Mouse (Mus musculus): ENCODE measurements around the gene Gnpnat1. TPM values are rescaled to one million over a fixed set of nuclear protein-coding genes. Genes with fewer than 3 reads are reported as not detected.
"Not testable (repeated sequence)": the region's sequence is repeated elsewhere in the genome, so short reads cannot be mapped to it uniquely, and the experiment has no call there.

Gene Gnpnat1
- 9.9 and 16.2 TPM in 2 replicates for polyA plus RNA-seq (2011; ENCODE audit: insufficient read depth, insufficient read length, low replicate concordance, missing spikeins)

DNA sequence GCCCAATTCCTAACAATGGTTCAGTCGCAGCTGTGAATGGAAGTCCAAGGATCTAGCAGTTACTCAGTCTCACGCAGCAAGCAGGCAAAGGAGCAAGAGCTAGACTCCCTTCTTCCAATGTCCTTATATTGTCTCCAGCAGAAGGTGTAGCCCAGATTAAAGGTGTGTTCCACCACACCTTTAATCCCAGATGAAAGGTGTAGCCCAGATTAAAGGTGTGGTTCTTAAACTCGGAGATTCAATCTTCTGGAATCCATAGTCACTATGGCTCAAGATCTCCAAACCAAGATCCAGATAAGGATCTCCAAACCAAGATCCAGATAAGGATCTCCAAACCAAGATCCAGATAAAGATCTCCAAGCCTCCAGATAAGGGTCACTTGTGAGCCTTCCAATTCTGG, at the start of gene Gnpnat1:
Gnpnat1 (minus strand) TSS at position 101 of the 400 bp plus-strand sequence.
- H3K27ac ChIP-seq (ENCODE audit: control insufficient read depth, insufficient read depth, low read depth, low read length, poor library complexity); H3K4me3 ChIP-seq (replicated peaks; ENCODE audit: control insufficient read depth, low read depth, low read length); H3K4me1 ChIP-seq (ENCODE audit: control insufficient read depth, insufficient read depth, low read length): not testable (repeated sequence)
- 82% methylated on average over 2 of the region's 3 CpGs for WGBS

DNA sequence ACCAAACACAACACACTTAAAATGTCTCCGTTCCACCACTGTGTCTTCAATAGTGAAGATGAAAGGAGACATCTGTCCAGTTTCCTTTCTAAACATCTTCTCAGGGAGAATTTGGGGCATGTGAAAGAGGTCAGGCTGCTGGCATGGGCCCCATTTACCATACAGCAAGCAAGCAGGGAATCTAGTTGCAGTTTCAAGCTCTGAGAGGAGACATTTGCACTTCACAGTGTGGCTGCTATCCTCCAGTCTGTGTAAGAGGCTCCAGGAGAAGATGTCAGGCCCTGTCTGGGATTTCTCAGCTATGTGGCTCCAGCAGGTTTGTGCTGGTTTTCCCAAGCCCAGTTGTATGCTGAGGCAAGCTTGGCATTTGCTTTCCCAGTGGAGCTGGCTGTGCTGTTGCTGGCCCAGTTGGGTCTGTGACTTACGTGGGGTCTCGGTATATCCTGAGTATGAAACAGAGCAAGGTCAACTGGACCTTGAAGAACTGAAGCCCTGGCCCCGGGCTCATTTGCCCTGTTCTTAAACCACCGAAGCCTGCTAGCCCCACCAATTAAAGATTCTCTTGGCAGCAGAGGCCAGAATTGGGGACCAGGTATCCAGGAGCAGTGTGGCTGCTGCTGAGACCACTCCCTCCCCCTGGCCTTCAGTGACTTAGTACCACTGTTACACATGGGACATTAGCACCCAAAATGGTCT, 49.0 kb upstream of the Gnpnat1 start:
- 83% methylated on average over 5 of the region's 5 CpGs for WGBS
- no peak overlapping the region for H3K27ac ChIP-seq (ENCODE audit: control insufficient read depth, insufficient read depth, low read depth, low read length, poor library complexity)
- H3K4me1 ChIP-seq (ENCODE audit: control insufficient read depth, insufficient read depth, low read length): no peaks in the 10 kb centered on the region
- no peak overlapping the region for H3K4me3 ChIP-seq (replicated peaks; ENCODE audit: control insufficient read depth, low read depth, low read length)
- TF ChIP-seq POLR2A (IDR thresholded peaks at IDR 0.05; ENCODE audit: borderline replicate concordance, control insufficient read depth, low read depth, low read length) (no peak), CTCF (IDR thresholded peaks at IDR 0.05; ENCODE audit: control insufficient read depth, insufficient read depth, low read length) (no peak)

DNA sequence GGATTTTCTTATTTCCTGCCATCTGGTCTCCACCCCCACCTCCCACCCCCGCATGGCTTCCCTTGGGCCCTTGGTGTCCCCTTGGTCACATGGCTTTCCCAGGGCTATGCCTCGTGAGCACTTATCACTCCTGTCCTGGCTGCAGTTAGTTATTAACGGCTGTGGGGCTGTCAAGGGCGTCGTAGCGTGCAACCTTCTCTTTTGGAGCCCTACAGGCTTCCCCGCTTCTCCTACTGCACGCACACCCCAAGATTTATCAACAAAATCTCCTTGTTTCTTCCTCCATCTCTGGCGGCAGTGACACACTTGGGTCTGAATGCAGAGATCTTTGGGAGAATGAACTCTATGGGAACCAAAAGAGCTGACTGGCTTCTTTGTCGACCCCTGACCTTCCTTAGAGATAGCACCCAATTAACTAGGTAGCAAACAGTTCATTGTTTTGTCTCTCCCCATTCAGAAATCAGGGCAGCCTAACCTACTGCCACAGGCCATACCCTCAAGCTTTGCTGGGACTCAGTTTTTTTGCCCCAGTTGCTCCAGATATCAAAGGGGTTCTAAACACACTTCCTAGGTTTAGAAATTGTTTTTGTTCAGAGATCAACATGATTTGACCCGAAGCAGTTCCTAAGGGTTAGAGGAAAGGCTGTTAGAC, 48.3 kb upstream of the Gnpnat1 start:
- 34% methylated on average over 11 of the region's 11 CpGs for WGBS
- no peak overlapping the region for H3K27ac ChIP-seq (ENCODE audit: control insufficient read depth, insufficient read depth, low read depth, low read length, poor library complexity)
- TF ChIP-seq CTCF (IDR thresholded peaks at IDR 0.05; ENCODE audit: control insufficient read depth, insufficient read depth, low read length) (no peak), POLR2A (IDR thresholded peaks at IDR 0.05; ENCODE audit: borderline replicate concordance, control insufficient read depth, low read depth, low read length) (no peak)
- no peak overlapping the region for H3K4me3 ChIP-seq (replicated peaks; ENCODE audit: control insufficient read depth, low read depth, low read length)
- no peaks in the 10 kb centered on the region for H3K4me1 ChIP-seq (ENCODE audit: control insufficient read depth, insufficient read depth, low read length)

- no peak overlapping the region for H3K27ac ChIP-seq (ENCODE audit: control insufficient read depth, insufficient read depth, low read depth, low read length, poor library complexity)
- H3K4me1 ChIP-seq (ENCODE audit: control insufficient read depth, insufficient read depth, low read length): no peaks in the 10 kb centered on the region
- no peak overlapping the region for H3K4me3 ChIP-seq (replicated peaks; ENCODE audit: control insufficient read depth, low read depth, low read length)
- WGBS: 57% methylated on average over 4 of the region's 4 CpGs
- no peak for TF ChIP-seq POLR2A (IDR thresholded peaks at IDR 0.05; ENCODE audit: borderline replicate concordance, control insufficient read depth, low read depth, low read length)
- no peak for TF ChIP-seq CTCF (IDR thresholded peaks at IDR 0.05; ENCODE audit: control insufficient read depth, insufficient read depth, low read length)
Measured at GRCm38 (mm10) chr14:45452148-45452547, 47.4 kb upstream of the Gnpnat1 start.

GRCm38 (mm10) chr14:45451090-45451489, 46.4 kb upstream of the Gnpnat1 start:
- Histone ChIP-seq H3K4me1 (ENCODE audit: control insufficient read depth, insufficient read depth, low read length) (no peaks in the 10 kb centered on the region), H3K27ac (ENCODE audit: control insufficient read depth, insufficient read depth, low read depth, low read length, poor library complexity) (no peak overlapping the region), H3K4me3 (replicated peaks; ENCODE audit: control insufficient read depth, low read depth, low read length) (no peak overlapping the region)
- no peak for TF ChIP-seq CTCF (IDR thresholded peaks at IDR 0.05; ENCODE audit: control insufficient read depth, insufficient read depth, low read length)
- TF ChIP-seq POLR2A (IDR thresholded peaks at IDR 0.05; ENCODE audit: borderline replicate concordance, control insufficient read depth, low read depth, low read length): no peak
- WGBS: 32% methylated on average over 2 of the region's 2 CpGs

- no peaks in the 10 kb centered on the region for H3K4me1 ChIP-seq (ENCODE audit: control insufficient read depth, insufficient read depth, low read length)
- no peak overlapping the region for H3K4me3 ChIP-seq (replicated peaks; ENCODE audit: control insufficient read depth, low read depth, low read length)
- no peak overlapping the region for H3K27ac ChIP-seq (ENCODE audit: control insufficient read depth, insufficient read depth, low read depth, low read length, poor library complexity)
- 78% methylated on average over 3 of the region's 3 CpGs for WGBS
- TF ChIP-seq POLR2A (IDR thresholded peaks at IDR 0.05; ENCODE audit: borderline replicate concordance, control insufficient read depth, low read depth, low read length) (no peak), CTCF (IDR thresholded peaks at IDR 0.05; ENCODE audit: control insufficient read depth, insufficient read depth, low read length) (no peak)
Measured at GRCm38 (mm10) chr14:45446777-45447176, 42.1 kb upstream of the Gnpnat1 start.

DNA sequence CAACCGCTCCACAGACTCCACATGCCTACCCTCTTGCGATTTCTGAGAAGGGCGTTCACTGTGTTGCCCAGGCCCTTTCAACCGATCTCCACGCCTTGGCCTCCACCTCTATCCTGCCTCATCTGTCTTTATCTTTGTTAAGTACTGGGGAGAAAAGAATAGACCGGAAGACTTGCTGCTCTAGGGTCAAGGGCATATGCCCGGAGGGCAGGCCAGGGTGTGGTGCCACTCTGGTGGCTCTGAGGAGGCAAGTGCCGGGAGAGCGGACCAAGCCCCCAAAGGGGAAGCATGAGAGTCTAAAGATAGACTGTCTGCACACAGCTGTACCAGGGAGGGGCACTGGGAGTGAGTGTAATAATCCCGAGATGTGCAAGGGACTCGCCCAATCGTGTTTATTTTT, 40.7 kb upstream of the Gnpnat1 start:
- WGBS: 72% methylated on average over 12 of the region's 12 CpGs
- Histone ChIP-seq H3K4me3 (replicated peaks; ENCODE audit: control insufficient read depth, low read depth, low read length) (no peak overlapping the region), H3K27ac (ENCODE audit: control insufficient read depth, insufficient read depth, low read depth, low read length, poor library complexity) (no peak overlapping the region)

DNA sequence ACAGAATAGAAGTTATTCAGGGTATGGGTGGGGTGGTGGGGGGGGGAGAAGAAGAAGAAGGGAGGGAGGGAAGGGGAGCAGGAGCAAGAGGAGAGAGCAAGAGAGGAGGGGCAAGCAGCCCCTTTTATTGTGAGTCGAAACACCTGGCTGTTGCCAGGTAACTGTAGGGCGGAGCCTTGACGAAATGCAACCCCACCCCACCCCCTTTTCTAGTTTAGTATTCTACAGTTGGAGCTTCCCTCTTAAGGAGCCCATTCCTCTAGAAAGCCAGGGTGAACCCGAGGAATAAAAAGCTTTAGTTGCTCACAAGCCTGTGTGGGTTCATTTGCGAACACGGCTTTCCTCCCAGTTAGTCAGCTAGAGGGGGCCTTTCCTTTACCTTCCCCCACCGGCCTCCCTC, 40.2 kb upstream of the Gnpnat1 start:
- TF ChIP-seq CTCF (IDR thresholded peaks at IDR 0.05; ENCODE audit: control insufficient read depth, insufficient read depth, low read length) (no peak), POLR2A (IDR thresholded peaks at IDR 0.05; ENCODE audit: borderline replicate concordance, control insufficient read depth, low read depth, low read length) (no peak)
- Histone ChIP-seq H3K27ac (ENCODE audit: control insufficient read depth, insufficient read depth, low read depth, low read length, poor library complexity) (no peak overlapping the region), H3K4me1 (ENCODE audit: control insufficient read depth, insufficient read depth, low read length) (no peaks in the 10 kb centered on the region), H3K4me3 (replicated peaks; ENCODE audit: control insufficient read depth, low read depth, low read length) (no peak overlapping the region)
- 75% methylated on average over 7 of the region's 7 CpGs for WGBS

More for the DNA sequence above, 40.7 kb upstream of the Gnpnat1 start:
- H3K4me1 ChIP-seq (ENCODE audit: control insufficient read depth, insufficient read depth, low read length): no peaks in the 10 kb centered on the region
- TF ChIP-seq CTCF (IDR thresholded peaks at IDR 0.05; ENCODE audit: control insufficient read depth, insufficient read depth, low read length): no peak
- no peak for TF ChIP-seq POLR2A (IDR thresholded peaks at IDR 0.05; ENCODE audit: borderline replicate concordance, control insufficient read depth, low read depth, low read length)

Measured in bone marrow, adult 2 months (tissue).